Mouse (Mus musculus): ENCODE data around the gene Pon1.

Gene Pon1

DNA sequence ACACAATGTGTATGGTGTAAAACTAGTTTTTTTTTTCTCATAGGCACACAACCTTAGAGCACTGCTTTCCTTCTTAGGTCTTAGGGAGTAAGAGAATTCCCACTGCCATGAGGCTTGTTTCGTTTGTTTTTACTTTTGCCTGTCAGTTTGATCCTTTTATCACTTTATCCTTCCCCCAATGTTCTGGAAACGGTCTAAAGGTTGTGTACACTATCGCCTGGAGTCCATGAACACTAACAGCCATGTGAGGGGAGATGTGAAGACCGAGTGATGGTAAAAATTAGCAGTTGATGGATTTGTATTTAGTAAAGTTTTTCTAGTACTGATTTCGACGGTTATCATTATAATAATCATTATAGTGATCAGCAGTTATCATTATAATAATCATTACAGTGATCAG is 58.8 kb downstream of the Pon1 start:
- no peak for DNase-seq (ENCODE audit: low spot score in 2 of 2)

DNA sequence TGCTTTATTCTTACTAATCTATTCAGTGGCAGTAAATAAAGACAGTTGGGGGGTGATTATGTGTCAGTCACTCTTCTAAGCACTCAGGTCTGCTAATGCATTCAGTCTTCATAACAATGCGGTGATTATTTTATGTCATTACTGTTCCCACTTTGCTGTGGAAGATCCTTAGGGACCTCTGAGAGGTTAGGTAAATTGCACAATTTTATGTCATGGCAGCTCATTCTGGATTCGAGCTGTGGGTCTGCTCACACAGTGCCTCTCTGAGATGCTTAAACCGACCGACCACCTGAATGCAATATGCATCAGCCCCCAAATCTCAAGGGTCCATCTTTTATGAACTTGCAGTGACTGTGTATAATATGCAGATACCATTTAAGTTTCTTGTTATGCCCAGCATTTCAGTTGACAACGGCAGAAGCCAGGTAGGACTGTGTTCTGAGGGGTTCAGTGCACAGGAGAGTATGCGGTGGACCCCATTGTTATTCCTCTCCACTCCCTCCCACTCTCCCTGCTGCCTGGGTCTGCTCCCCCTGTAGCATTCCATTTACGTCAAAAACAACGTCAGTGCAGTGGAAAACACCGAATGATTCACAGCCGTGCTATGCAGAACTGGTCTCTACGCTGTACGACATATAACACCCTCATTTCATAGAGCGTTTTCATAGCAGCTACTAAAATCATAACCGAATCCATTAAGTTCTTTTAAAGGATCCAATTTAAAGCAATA is 64.2 kb downstream of the Pon1 start:
- DNase-seq (ENCODE audit: low spot score in 2 of 2), result no peak

DNA sequence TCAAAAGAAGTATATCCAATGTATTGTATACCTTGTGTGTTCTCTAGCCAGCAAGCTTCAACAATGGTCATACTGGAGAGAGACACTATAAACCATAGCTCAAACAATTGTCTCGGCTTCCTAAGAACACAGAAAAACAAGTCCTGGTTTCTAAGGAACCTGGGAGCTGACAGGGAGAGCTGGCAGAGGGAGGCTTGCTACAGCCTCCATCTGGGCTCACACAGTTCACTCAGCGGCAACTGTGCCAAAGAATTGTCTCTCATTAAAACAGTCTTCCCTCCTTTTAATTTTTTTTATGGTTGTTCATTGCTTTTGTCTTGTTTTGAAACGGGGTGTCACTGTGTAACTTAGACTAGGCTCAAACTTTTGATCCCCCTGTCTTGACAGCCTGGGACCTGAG is 73.5 kb downstream of the Pon1 start:
- DNase-seq (ENCODE audit: low spot score in 2 of 2), result no peak

- no peak for DNase-seq (ENCODE audit: low spot score in 2 of 2)
Observed at GRCm38 (mm10) chr6:5119181-5119910, 74.4 kb downstream of the Pon1 start.

Measured in heart, adult 9 months (tissue).